Mouse (Mus musculus) fat pad, adult 2 months (tissue): ENCODE measurements around the gene Fance.

ENCODE experiments used
- DNase-seq: peaks from one replicate; pipeline ENCODE4 v3.0.0-alpha.2; 2011; ENCODE audit warnings: low read depth, low spot score; ENCODE audit errors: extremely low read depth

The Fance gene

GRCm38 (mm10) chr17:28313212-28313879, at the start of gene Fance:
Fance (plus strand) TSS chr17:28313519.
- peak; percentile 89 for DNase-seq

- no peak for DNase-seq
Measured at GRCm38 (mm10) chr17:28267251-28267650, 46.1 kb upstream of the Fance start.

GRCm38 (mm10) chr17:28270165-28270564, 43.2 kb upstream of the Fance start:
- DNase-seq = no peak

GRCm38 (mm10) chr17:28271537-28272266, 41.6 kb upstream of the Fance start:
- no peak for DNase-seq

- DNase-seq = no peak
Measured at GRCm38 (mm10) chr17:28272281-28272680, 41.0 kb upstream of the Fance start.

GRCm38 (mm10) chr17:28272837-28273236, 40.5 kb upstream of the Fance start:
- no peak for DNase-seq

- no peak for DNase-seq
Measured at GRCm38 (mm10) chr17:28274739-28275138, 38.6 kb upstream of the Fance start.

GRCm38 (mm10) chr17:28277226-28277625, 36.1 kb upstream of the Fance start:
- DNase-seq = no peak

- no peak for DNase-seq
Measured at GRCm38 (mm10) chr17:28277721-28278120, 35.6 kb upstream of the Fance start.

GRCm38 (mm10) chr17:28278156-28278555, 35.2 kb upstream of the Fance start:
- no peak for DNase-seq

- no peak for DNase-seq
Measured at GRCm38 (mm10) chr17:28279236-28279635, 34.1 kb upstream of the Fance start.

GRCm38 (mm10) chr17:28279780-28280422, 33.4 kb upstream of the Fance start:
- no peak for DNase-seq

GRCm38 (mm10) chr17:28280423-28280800, 32.9 kb upstream of the Fance start:
- no peak for DNase-seq

GRCm38 (mm10) chr17:28280831-28281377, 32.4 kb upstream of the Fance start:
- DNase-seq = no peak

GRCm38 (mm10) chr17:28281866-28282441, 31.4 kb upstream of the Fance start:
- DNase-seq = no peak

GRCm38 (mm10) chr17:28283199-28283598, 30.1 kb upstream of the Fance start:
- no peak for DNase-seq

- no peak for DNase-seq
Measured at GRCm38 (mm10) chr17:28286133-28286532, 27.2 kb upstream of the Fance start.

- no peak for DNase-seq
Measured at GRCm38 (mm10) chr17:28286964-28287363, 26.4 kb upstream of the Fance start.

GRCm38 (mm10) chr17:28287578-28287977, 25.7 kb upstream of the Fance start:
- no peak for DNase-seq

GRCm38 (mm10) chr17:28287980-28288379, 25.3 kb upstream of the Fance start:
- no peak for DNase-seq

- no peak for DNase-seq
Measured at GRCm38 (mm10) chr17:28290262-28290661, 23.1 kb upstream of the Fance start.
